Mouse (Mus musculus) MEL-GATA-1-ER (cell line): ENCODE data around the gene Zdhhc14.
A peak's percentile ranks its signal among the peaks of the same experiment; 100 is the strongest.
"Not testable (repeated sequence)": the region's sequence is repeated elsewhere in the genome, so short reads cannot be mapped to it uniquely, and the experiment has no call there.

Experiments used
- DNase-seq: peaks from one replicate; pipeline ENCODE4 v3.0.0-alpha.2; 2012; ENCODE audit warnings: low read depth; ENCODE audit errors: extremely low read depth

The Zdhhc14 gene

GRCm38 (mm10) chr17:5600505-5601027 is 108.2 kb downstream of the Zdhhc14 start:
- no peak for DNase-seq

GRCm38 (mm10) chr17:5601953-5602352 is 109.6 kb downstream of the Zdhhc14 start:
- DNase-seq, result no peak

GRCm38 (mm10) chr17:5606151-5606591 is 113.8 kb downstream of the Zdhhc14 start:
- DNase-seq, result no peak

GRCm38 (mm10) chr17:5607352-5607751 is 115.0 kb downstream of the Zdhhc14 start:
- DNase-seq, result no peak

GRCm38 (mm10) chr17:5609875-5610552 is 117.7 kb downstream of the Zdhhc14 start:
- no peak for DNase-seq

GRCm38 (mm10) chr17:5612236-5612635 is 119.9 kb downstream of the Zdhhc14 start:
- DNase-seq, result no peak

GRCm38 (mm10) chr17:5614771-5615318 is 122.5 kb downstream of the Zdhhc14 start:
- peak; percentile 78 for DNase-seq

- no peak for DNase-seq
Measured at GRCm38 (mm10) chr17:5621626-5622591, 129.6 kb downstream of the Zdhhc14 start.

GRCm38 (mm10) chr17:5622764-5623163 is 130.4 kb downstream of the Zdhhc14 start:
- DNase-seq, result no peak

- no peak for DNase-seq
Measured at GRCm38 (mm10) chr17:5623181-5623580, 130.8 kb downstream of the Zdhhc14 start.

- DNase-seq, result not testable (repeated sequence)
Measured at GRCm38 (mm10) chr17:5624815-5625214, 132.5 kb downstream of the Zdhhc14 start.

- no peak for DNase-seq
Measured at GRCm38 (mm10) chr17:5626402-5626801, 134.0 kb downstream of the Zdhhc14 start.

- DNase-seq, result no peak
Measured at GRCm38 (mm10) chr17:5627664-5628063, 135.3 kb downstream of the Zdhhc14 start.

- DNase-seq, result no peak
Measured at GRCm38 (mm10) chr17:5629651-5630050, 137.3 kb downstream of the Zdhhc14 start.

GRCm38 (mm10) chr17:5635254-5635653 is 142.9 kb downstream of the Zdhhc14 start:
- DNase-seq, result no peak

GRCm38 (mm10) chr17:5641436-5641835 is 149.1 kb downstream of the Zdhhc14 start:
- DNase-seq, result no peak

GRCm38 (mm10) chr17:5642918-5643721 is 150.8 kb downstream of the Zdhhc14 start:
- DNase-seq, result no peak

- no peak for DNase-seq
Measured at GRCm38 (mm10) chr17:5650124-5650523, 157.8 kb downstream of the Zdhhc14 start.

GRCm38 (mm10) chr17:5650642-5651041 is 158.3 kb downstream of the Zdhhc14 start:
- DNase-seq, result no peak

GRCm38 (mm10) chr17:5651551-5651950 is 159.2 kb downstream of the Zdhhc14 start:
- no peak for DNase-seq

GRCm38 (mm10) chr17:5653981-5654380 is 161.6 kb downstream of the Zdhhc14 start:
- DNase-seq, result no peak
